In the genomic region with DNA sequence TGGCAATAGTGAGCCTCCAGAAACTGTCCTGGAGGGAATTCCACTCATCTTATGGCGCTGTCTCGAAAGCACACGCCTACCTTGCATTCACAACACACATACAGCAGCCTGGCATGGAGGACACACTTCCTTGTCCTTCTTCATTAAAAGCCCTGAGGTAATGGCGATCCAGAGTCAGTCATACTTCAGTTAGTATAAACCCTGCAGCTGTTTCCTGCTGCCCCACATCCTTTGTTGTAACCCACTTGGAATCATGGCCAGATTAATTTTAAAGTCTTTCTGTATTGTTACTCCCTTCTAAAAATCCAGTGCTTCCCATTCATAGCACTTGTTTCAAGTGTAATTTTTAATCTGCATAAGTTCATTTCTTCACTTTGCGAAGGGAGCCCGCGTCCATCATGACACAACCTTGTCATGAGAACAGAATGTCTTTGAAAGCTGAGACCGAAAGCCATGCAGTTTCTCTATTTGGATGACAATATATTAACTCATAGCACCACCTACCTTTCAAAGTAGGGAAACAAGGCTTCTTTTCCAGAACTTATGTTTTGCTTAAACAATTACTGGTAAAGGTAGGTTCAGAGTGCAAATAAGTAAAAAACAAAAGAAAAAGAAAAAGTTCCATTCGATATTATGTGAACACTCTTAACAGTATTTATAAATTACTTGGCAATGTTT, we compare ENCODE assay signal across 10 mouse cellular contexts. TPM values are rescaled to one million over a fixed set of nuclear protein-coding genes. Genes with fewer than 3 reads are reported as not detected.
DNase-seq lines count a peak whose midpoint lies in the region; ATAC-seq and TF ChIP-seq lines count a peak whose summit lies in the region.
"Had no signal": no experiment of that assay in that cellular context is flagged by ENCODE, and none has a peak within 500 bp of the region (broad histone marks: within the 10 kb centered on the region; RNA-seq: fewer than 3 reads in every experiment).

No protein-coding gene starts in this region.

- ATAC-seq in kidney, postnatal 0 days (replicated peaks; ENCODE audit: low FRiP score, low read depth): no peak
- ATAC-seq in embryonic facial prominence, embryonic 14.5 days (ENCODE audit: low read depth): no peak

- no peaks in the 10 kb centered on the region for H3K9me3 ChIP-seq in kidney, postnatal 0 days (replicated peaks; ENCODE audit: low read length)
- H3K9me3 ChIP-seq in embryonic facial prominence, embryonic 14.5 days (ENCODE audit: control insufficient read depth, low read length): no peaks in the 10 kb centered on the region
- H3K9me3 ChIP-seq: embryonic facial prominence, embryonic 12.5 days; limb, embryonic 13.5 days had no signal

- WGBS in kidney, postnatal 0 days: 68% methylated on average over 9 of the region's 9 CpGs
- 63% methylated on average over 9 of the region's 9 CpGs for WGBS in embryonic facial prominence, embryonic 14.5 days

- TF ChIP-seq CTCF in kidney, postnatal 0 days (IDR thresholded peaks at IDR 0.05; ENCODE audit: low read depth): peak; percentile 72

- no peak overlapping the region for H3K9ac ChIP-seq in kidney, postnatal 0 days (ENCODE audit: low read depth, low read length)
- no peak overlapping the region for H3K9ac ChIP-seq in embryonic facial prominence, embryonic 14.5 days (ENCODE audit: low read depth, low read length)
- H3K9ac ChIP-seq: embryonic facial prominence, embryonic 12.5 days; limb, embryonic 13.5 days had no signal

- H3K79me2 ChIP-seq in myocyte (ENCODE audit: control insufficient read depth, insufficient read depth): no peaks in the 10 kb centered on the region

- no peak overlapping the region for H3K4me3 ChIP-seq in kidney, postnatal 0 days (replicated peaks; ENCODE audit: low read depth, low read length)
- H3K4me3 ChIP-seq in embryonic facial prominence, embryonic 14.5 days (ENCODE audit: low read depth, low read length): no peak overlapping the region
- H3K4me3 ChIP-seq in myocyte: no peak overlapping the region
- H3K4me3 ChIP-seq: embryonic facial prominence, embryonic 12.5 days; limb, embryonic 13.5 days had no signal

- no peaks in the 10 kb centered on the region for H3K4me1 ChIP-seq in kidney, postnatal 0 days (replicated peaks; ENCODE audit: insufficient read depth, low read length)
- H3K4me1 ChIP-seq in embryonic facial prominence, embryonic 14.5 days (ENCODE audit: control insufficient read depth, insufficient read depth, low read length): no peaks in the 10 kb centered on the region
- H3K4me1 ChIP-seq: embryonic facial prominence, embryonic 12.5 days had no signal

- H3K27me3 ChIP-seq in kidney, postnatal 0 days (ENCODE audit: insufficient read depth, low read length): no peaks in the 10 kb centered on the region
- no peaks in the 10 kb centered on the region for H3K27me3 ChIP-seq in embryonic facial prominence, embryonic 14.5 days (replicated peaks; ENCODE audit: control insufficient read depth, insufficient read depth, low read length)
- no peaks in the 10 kb centered on the region for H3K27me3 ChIP-seq in myocyte (ENCODE audit: control insufficient read depth, insufficient read depth, insufficient read length)
- H3K27me3 ChIP-seq: embryonic facial prominence, embryonic 12.5 days; limb, embryonic 13.5 days had no signal

- H3K36me3 ChIP-seq in kidney, postnatal 0 days (ENCODE audit: insufficient read depth, low read length): 0 out of 2 replicates have a peak, but pooled peaks cover 5% of the 10 kb centered on the region
- 0 out of 2 replicates have a peak, but pooled peaks cover 8% of the 10 kb centered on the region for H3K36me3 ChIP-seq in embryonic facial prominence, embryonic 14.5 days (ENCODE audit: control insufficient read depth, insufficient read depth, low read length)
- peaks cover 8% of the 10 kb centered on the region for H3K36me3 ChIP-seq in myocyte (ENCODE audit: control insufficient read depth, insufficient read depth)

- no peak overlapping the region for H3K4me2 ChIP-seq in kidney, postnatal 0 days (ENCODE audit: low read length)
- H3K4me2 ChIP-seq in embryonic facial prominence, embryonic 14.5 days (ENCODE audit: low read depth, low read length): no peak overlapping the region
- peak overlapping the region; percentile 25 for H3K4me2 ChIP-seq in myocyte (ENCODE audit: low read depth)
- H3K4me2 ChIP-seq: embryonic facial prominence, embryonic 12.5 days; limb, embryonic 13.5 days had no signal

- no peak overlapping the region for H3K27ac ChIP-seq in kidney, postnatal 0 days
- H3K27ac ChIP-seq in embryonic facial prominence, embryonic 14.5 days (replicated peaks; ENCODE audit: low read depth, low read length): no peak overlapping the region
- H3K27ac ChIP-seq: embryonic facial prominence, embryonic 12.5 days; limb, embryonic 13.5 days had no signal

- DNase-seq in adrenal gland, adult (ENCODE audit: inconsistent age in 2 of 2, low spot score in 1 of 2): peak; percentile 20 to 63
- DNase-seq in adrenal gland, adult 8-10 months: no peak
- peak; percentile 76 for DNase-seq in kidney, postnatal 0 days (ENCODE audit: low spot score)
- no peak for DNase-seq in kidney, postnatal 4 days
- DNase-seq in embryonic facial prominence, embryonic 14.5 days (ENCODE audit: low spot score): peak; percentile 81
- no peak for DNase-seq in urinary bladder, adult 2 months (ENCODE audit: low spot score)
- no peak for DNase-seq in adrenal gland, adult 18-20 months (ENCODE audit: low spot score in 2 of 2)

- no peak overlapping the region for H3ac ChIP-seq in myocyte (ENCODE audit: control insufficient read depth, insufficient read length)

- no peak for TF ChIP-seq POLR2A in myocyte (IDR thresholded peaks at IDR 0.05; ENCODE audit: insufficient read length, low read depth)

TF ChIP-seq in myocyte, 11 proteins besides CTCF, POLR2A, EP300 and RAD21:
- no peak for TF ChIP-seq MYOD1 (IDR thresholded peaks at IDR 0.05; ENCODE audit: control insufficient read depth in 1 of 3, insufficient read length in 2 of 3, low read depth in 2 of 3)
- no peak for TF ChIP-seq E2F4 (IDR thresholded peaks at IDR 0.05; ENCODE audit: insufficient read depth)
- TF ChIP-seq MYOG (IDR thresholded peaks at IDR 0.05; ENCODE audit: control insufficient read depth in 1 of 3, insufficient read depth in 1 of 3, insufficient read length in 2 of 3, low read depth in 2 of 3): no peak
- TF ChIP-seq USF1 (IDR thresholded peaks at IDR 0.05; ENCODE audit: low read depth): no peak
- no peak for TF ChIP-seq TCF3 (IDR thresholded peaks at IDR 0.05; ENCODE audit: insufficient read length, low read depth)
- no peak for TF ChIP-seq POLR2AphosphoS2 (IDR thresholded peaks at IDR 0.05; ENCODE audit: insufficient read length, low read depth)
- no peak for TF ChIP-seq TCF12 (IDR thresholded peaks at IDR 0.05; ENCODE audit: insufficient read depth, poor library complexity, severe bottlenecking)

RNA-seq across cellular contexts. Expression of a gene that starts 54.4 kb away (rescaled TPM):
- total RNA-seq in adrenal gland, adult 8-10 months (2022): 100 to 1,000 TPM in 2 of 4 experiments, 10 to 100 TPM in 2; 64.2 to 136 (median 95.8) TPM
- polyA plus RNA-seq in kidney, postnatal 0 days (2015; fragmentation: Nextera tagmentation; extraction: Ambion mirVana): 41.7 and 46.5 TPM in 2 replicates
- 36.6 and 41.1 TPM in 2 replicates for polyA plus RNA-seq in embryonic facial prominence, embryonic 14.5 days (2014; fragmentation: Nextera tagmentation; extraction: Ambion mirVana)
- 37.4 TPM for polyA plus RNA-seq in myocyte (2012; fragmentation: generic; extraction: Trizol)
- polyA plus RNA-seq in urinary bladder, adult 2 months (2012; rRNA removed): 18.6 and 22.1 TPM in 2 replicates
- 100 to 1,000 TPM; 126 to 127 TPM for total RNA-seq in adrenal gland, adult 18-20 months (2021)

RNA-seq across cellular contexts. Expression of a gene that starts 54.5 kb away (rescaled TPM):
- total RNA-seq in adrenal gland, adult 8-10 months (2022): 10 to 100 TPM; 31.6 to 49.1 (median 41.3) TPM
- 56.0 and 56.9 TPM in 2 replicates for polyA plus RNA-seq in kidney, postnatal 0 days (2015; fragmentation: Nextera tagmentation; extraction: Ambion mirVana)
- polyA plus RNA-seq in embryonic facial prominence, embryonic 14.5 days (2014; fragmentation: Nextera tagmentation; extraction: Ambion mirVana): 80.0 and 90.8 TPM in 2 replicates
- 46.4 TPM for polyA plus RNA-seq in myocyte (2012; fragmentation: generic; extraction: Trizol)
- polyA plus RNA-seq in urinary bladder, adult 2 months (2012; rRNA removed): 34.1 and 35.2 TPM in 2 replicates
- 10 to 100 TPM; 46.1 to 51.2 TPM for total RNA-seq in adrenal gland, adult 18-20 months (2021)

Comparison
In these comparisons a context has a peak if more than half of its experiments do, and no peak if none do; other contexts are left out.
1. DNase-seq: peak in adrenal gland, adult (2 of 2), kidney, postnatal 0 days (single experiment) and embryonic facial prominence, embryonic 14.5 days (single experiment); none in adrenal gland, adult 8-10 months (single experiment), kidney, postnatal 4 days (0 of 2), urinary bladder, adult 2 months (single experiment) and adrenal gland, adult 18-20 months (0 of 2).